Comparison of ENCODE assay signal across 19 mouse cellular contexts in genomic region chr6:121156030-121156429, GRCm38 (mm10). TPM values are rescaled to one million over a fixed set of nuclear protein-coding genes. Genes with fewer than 3 reads are reported as not detected.
DNase-seq lines count a peak whose midpoint lies in the region; ATAC-seq and TF ChIP-seq lines count a peak whose summit lies in the region.
"Had no signal": no experiment of that assay in that cellular context is flagged by ENCODE, and none has a peak within 500 bp of the region (broad histone marks: within the 10 kb centered on the region; RNA-seq: fewer than 3 reads in every experiment).

No protein-coding gene starts in this region.

- no peak for TF ChIP-seq CTCF in lung, postnatal 0 days (IDR thresholded peaks at IDR 0.05)
- TF ChIP-seq CTCF in testis, adult 2 months (IDR thresholded peaks at IDR 0.05; ENCODE audit: control insufficient read depth, insufficient read depth, insufficient replicate concordance, low read depth, low read length) = no peak

- no peak overlapping the region for H3K4me2 ChIP-seq in heart, embryonic 12.5 days
- H3K4me2 ChIP-seq in lung, postnatal 0 days (replicated peaks; ENCODE audit: low read depth, low read length) = no peak overlapping the region
- H3K4me2 ChIP-seq: liver, embryonic 12.5 days had no signal

- peak; percentile 61 for DNase-seq in adrenal gland, postnatal 10 days
- no peak for DNase-seq in adrenal gland, postnatal 4 days (ENCODE audit: low spot score in 2 of 2)
- DNase-seq in heart, embryonic 10.5 days (ENCODE audit: low spot score) = no peak
- DNase-seq in lung, postnatal 36 days = peak; percentile 29
- DNase-seq in lung, postnatal 0 days (ENCODE audit: low spot score) = no peak
- DNase-seq: cerebellum, adult 11-12 months; cerebellum, postnatal 36 days; kidney, adult 9 months; midbrain, embryonic 14.5 days had no signal

- TF ChIP-seq POLR2A in testis, adult 2 months (IDR thresholded peaks at IDR 0.05; ENCODE audit: control insufficient read depth, low read depth, low read length) = no peak

- H3K4me1 ChIP-seq in heart, embryonic 12.5 days (replicated peaks) = peaks cover 40% of the 10 kb centered on the region
- H3K4me1 ChIP-seq in heart, embryonic 10.5 days = peaks cover 30% of the 10 kb centered on the region; the same call in 1 of the 2 replicates
- H3K4me1 ChIP-seq in lung, postnatal 0 days (ENCODE audit: insufficient read depth, low read depth, low read length) = 0 out of 2 replicates have a peak, but pooled peaks cover 3% of the 10 kb centered on the region
- peaks cover 3% of the 10 kb centered on the region for H3K4me1 ChIP-seq in testis, adult 2 months (ENCODE audit: control insufficient read depth, insufficient read depth, low read length)

- no peak overlapping the region for H3K4me3 ChIP-seq in heart, embryonic 12.5 days
- no peak overlapping the region for H3K4me3 ChIP-seq in heart, embryonic 10.5 days
- H3K4me3 ChIP-seq in lung, postnatal 0 days (ENCODE audit: low read depth, low read length) = no peak overlapping the region
- no peak overlapping the region for H3K4me3 ChIP-seq in testis, adult 2 months (ENCODE audit: control insufficient read depth, low read depth, low read length)
- H3K4me3 ChIP-seq: embryonic facial prominence, embryonic 10.5 days; erythroblast, embryonic 14.5 days; heart, adult 2 months; limb, embryonic 10.5 days; liver, embryonic 12.5 days had no signal

- H3K9ac ChIP-seq in heart, embryonic 12.5 days = no peak overlapping the region
- H3K9ac ChIP-seq in lung, postnatal 0 days (replicated peaks; ENCODE audit: low read depth) = no peak overlapping the region
- H3K9ac ChIP-seq: liver, embryonic 12.5 days had no signal

- no peak for TF ChIP-seq EP300 in lung, postnatal 0 days (IDR thresholded peaks at IDR 0.05)

- no peaks in the 10 kb centered on the region for H3K36me3 ChIP-seq in heart, embryonic 12.5 days
- no peaks in the 10 kb centered on the region for H3K36me3 ChIP-seq in heart, embryonic 10.5 days
- H3K36me3 ChIP-seq in lung, postnatal 0 days (ENCODE audit: insufficient read depth, low read length) = no peaks in the 10 kb centered on the region
- no peaks in the 10 kb centered on the region for H3K36me3 ChIP-seq in testis, adult 2 months (ENCODE audit: control insufficient read depth, insufficient read depth, low read length)
- H3K36me3 ChIP-seq: embryonic facial prominence, embryonic 10.5 days; limb, embryonic 10.5 days; liver, embryonic 12.5 days had no signal

- no peaks in the 10 kb centered on the region for H3K9me3 ChIP-seq in heart, embryonic 12.5 days (replicated peaks)
- H3K9me3 ChIP-seq in heart, embryonic 10.5 days = no peaks in the 10 kb centered on the region
- H3K9me3 ChIP-seq in lung, postnatal 0 days (ENCODE audit: low read length) = no peaks in the 10 kb centered on the region
- H3K9me3 ChIP-seq: embryonic facial prominence, embryonic 10.5 days; limb, embryonic 10.5 days; liver, embryonic 12.5 days had no signal

- ATAC-seq in heart, embryonic 12.5 days (ENCODE audit: insufficient number of reproducible peaks, low FRiP score) = 0 out of 2 replicates have a peak, but pooled peaks have one; percentile 16
- no peak for ATAC-seq in lung, postnatal 0 days
- ATAC-seq in monocyte, adult 5-6 weeks (replicated peaks; ENCODE audit: insufficient number of reproducible peaks, low FRiP score, low TSS enrichment, poor library complexity, severe bottlenecking) = no peak
- ATAC-seq: hindbrain, embryonic 16.5 days; liver, embryonic 12.5 days had no signal

- WGBS in heart, embryonic 12.5 days = 49% methylated on average over 2 of the region's 2 CpGs
- WGBS in heart, embryonic 10.5 days = 62% methylated on average over 2 of the region's 2 CpGs
- WGBS in lung, postnatal 0 days = 65% methylated on average over 2 of the region's 2 CpGs

- H3K27me3 ChIP-seq in heart, embryonic 12.5 days (replicated peaks) = no peaks in the 10 kb centered on the region
- H3K27me3 ChIP-seq in heart, embryonic 10.5 days (ENCODE audit: insufficient read depth, poor library complexity, severe bottlenecking) = no peaks in the 10 kb centered on the region
- peaks cover 31% of the 10 kb centered on the region for H3K27me3 ChIP-seq in lung, postnatal 0 days (replicated peaks; ENCODE audit: insufficient read depth, low read length)
- H3K27me3 ChIP-seq in testis, adult 2 months (ENCODE audit: control insufficient read depth, insufficient read depth, low read length) = no peaks in the 10 kb centered on the region

- no peak overlapping the region; the same call in 1 of the 2 replicates for H3K27ac ChIP-seq in heart, embryonic 12.5 days (ENCODE audit: poor library complexity, severe bottlenecking)
- H3K27ac ChIP-seq in heart, embryonic 10.5 days = no peak overlapping the region
- no peak overlapping the region for H3K27ac ChIP-seq in lung, postnatal 0 days (ENCODE audit: low read length)
- peak overlapping the region; percentile 45 for H3K27ac ChIP-seq in testis, adult 2 months (ENCODE audit: control insufficient read depth, insufficient read depth, low read depth, low read length)
- H3K27ac ChIP-seq: embryonic facial prominence, embryonic 10.5 days; heart, adult 2 months; limb, embryonic 10.5 days; liver, embryonic 12.5 days; macrophage had no signal

RNA-seq across cellular contexts. Expression of gene Mical3, which starts 25.2 kb away (rescaled TPM):
- total RNA-seq in adrenal gland, postnatal 10 days (2021) = 10 to 100 TPM; 43.0 to 75.5 TPM
- 10 to 100 TPM; 71.0 to 71.9 TPM for total RNA-seq in adrenal gland, postnatal 4 days (2021)
- 37.4 and 39.5 TPM in 2 replicates for polyA plus RNA-seq in heart, embryonic 12.5 days (2016; fragmentation: Nextera tagmentation; extraction: Ambion mirVana)
- polyA plus RNA-seq in heart, embryonic 10.5 days (2016; fragmentation: Nextera tagmentation; extraction: Ambion mirVana) = 25.8 and 37.3 TPM in 2 replicates
- polyA plus RNA-seq in lung, postnatal 0 days (2015; fragmentation: Nextera tagmentation; extraction: Ambion mirVana) = 12.6 and 12.8 TPM in 2 replicates
- 199 and 216 TPM in 2 replicates for polyA plus RNA-seq in testis, adult 2 months (2012; rRNA removed)
- 1.3 to 2.9 TPM (median 2.6 TPM) in 3 replicates for total RNA-seq in monocyte, adult 5-6 weeks (2017)

RNA-seq across cellular contexts. Expression of gene Pex26, which starts 27.4 kb away (rescaled TPM):
- 10 to 100 TPM; 10.5 to 11.1 TPM for total RNA-seq in adrenal gland, postnatal 10 days (2021)
- total RNA-seq in adrenal gland, postnatal 4 days (2021) = 10 to 100 TPM; 13.4 TPM
- polyA plus RNA-seq in heart, embryonic 12.5 days (2016; fragmentation: Nextera tagmentation; extraction: Ambion mirVana) = 6.1 and 6.5 TPM in 2 replicates
- 5.1 and 6.6 TPM in 2 replicates for polyA plus RNA-seq in heart, embryonic 10.5 days (2016; fragmentation: Nextera tagmentation; extraction: Ambion mirVana)
- 5.9 and 6.2 TPM in 2 replicates for polyA plus RNA-seq in lung, postnatal 0 days (2015; fragmentation: Nextera tagmentation; extraction: Ambion mirVana)
- 6.4 and 8.7 TPM in 2 replicates for polyA plus RNA-seq in testis, adult 2 months (2012; rRNA removed)
- 4.0 to 9.1 TPM (median 4.9 TPM) in 3 replicates for total RNA-seq in monocyte, adult 5-6 weeks (2017)

RNA-seq across cellular contexts. Expression of gene Tuba8, which starts 54.5 kb away (rescaled TPM):
- 10 to 100 TPM; 11.3 to 19.1 TPM for total RNA-seq in adrenal gland, postnatal 10 days (2021)
- total RNA-seq in adrenal gland, postnatal 4 days (2021) = 1 to 10 TPM; 1.8 to 2.6 TPM
- polyA plus RNA-seq in heart, embryonic 12.5 days (2016; fragmentation: Nextera tagmentation; extraction: Ambion mirVana) = 0.42 and 0.55 TPM in 2 replicates
- polyA plus RNA-seq in heart, embryonic 10.5 days (2016; fragmentation: Nextera tagmentation; extraction: Ambion mirVana) = 0.95 and 2.3 TPM in 2 replicates
- polyA plus RNA-seq in lung, postnatal 0 days (2015; fragmentation: Nextera tagmentation; extraction: Ambion mirVana) = 12.1 and 13.9 TPM in 2 replicates
- polyA plus RNA-seq in testis, adult 2 months (2012; rRNA removed) = 127 and 160 TPM in 2 replicates
- 1.1 to 3.4 TPM (median 2.6 TPM) in 3 replicates for total RNA-seq in monocyte, adult 5-6 weeks (2017)

Comparison
In these comparisons a context has a peak if more than half of its experiments do, and no peak if none do; other contexts are left out.
1. DNase-seq: peak in adrenal gland, postnatal 10 days (single experiment) and lung, postnatal 36 days (single experiment); none in adrenal gland, postnatal 4 days (0 of 2), heart, embryonic 10.5 days (single experiment) and lung, postnatal 0 days (single experiment).